Mouse (Mus musculus): ENCODE results near the gene Plekhg3. TPM values are rescaled to one million over a fixed set of nuclear protein-coding genes. Genes with fewer than 3 reads are reported as not detected.

The Plekhg3 gene
- polyA plus RNA-seq, 1 experiment: 21.8 TPM

GRCm38 (mm10) chr12:76546383-76547276, 15.9 kb downstream of the Plekhg3 start:
- Histone ChIP-seq H3K4me1 (ENCODE audit: control insufficient read depth, insufficient read depth, low read length) (peaks cover 22% of the 10 kb centered on the region), H3K27ac (ENCODE audit: insufficient read depth, low read length) (peak overlapping the region; percentile 43), H3K4me3 (ENCODE audit: insufficient read depth, low read length) (peak overlapping the region; percentile 3; the same call in 1 of the 2 replicates)
- no peak for TF ChIP-seq POLR2A (IDR thresholded peaks at IDR 0.05; ENCODE audit: low read depth, low read length)
- TF ChIP-seq CTCF (IDR thresholded peaks at IDR 0.05; ENCODE audit: borderline replicate concordance, insufficient read depth, low read length): no peak

- TF ChIP-seq CTCF (IDR thresholded peaks at IDR 0.05; ENCODE audit: borderline replicate concordance, insufficient read depth, low read length) (no peak), POLR2A (IDR thresholded peaks at IDR 0.05; ENCODE audit: low read depth, low read length) (no peak)
- Histone ChIP-seq H3K4me3 (ENCODE audit: insufficient read depth, low read length) (no peak overlapping the region), H3K4me1 (ENCODE audit: control insufficient read depth, insufficient read depth, low read length) (peaks cover 23% of the 10 kb centered on the region), H3K27ac (ENCODE audit: insufficient read depth, low read length) (peak overlapping the region; percentile 43)
Observed at GRCm38 (mm10) chr12:76547409-76548081, 16.9 kb downstream of the Plekhg3 start.

GRCm38 (mm10) chr12:76548082-76548423, 17.4 kb downstream of the Plekhg3 start:
- Histone ChIP-seq H3K4me1 (ENCODE audit: control insufficient read depth, insufficient read depth, low read length) (peaks cover 26% of the 10 kb centered on the region), H3K4me3 (ENCODE audit: insufficient read depth, low read length) (no peak overlapping the region), H3K27ac (ENCODE audit: insufficient read depth, low read length) (no peak overlapping the region)
- TF ChIP-seq CTCF (IDR thresholded peaks at IDR 0.05; ENCODE audit: borderline replicate concordance, insufficient read depth, low read length) (no peak), POLR2A (IDR thresholded peaks at IDR 0.05; ENCODE audit: low read depth, low read length) (no peak)

- H3K27ac ChIP-seq (ENCODE audit: insufficient read depth, low read length): no peak overlapping the region
- H3K4me3 ChIP-seq (ENCODE audit: insufficient read depth, low read length): no peak overlapping the region
- TF ChIP-seq POLR2A (IDR thresholded peaks at IDR 0.05; ENCODE audit: low read depth, low read length) (no peak), CTCF (IDR thresholded peaks at IDR 0.05; ENCODE audit: borderline replicate concordance, insufficient read depth, low read length) (no peak)
- peaks cover 28% of the 10 kb centered on the region for H3K4me1 ChIP-seq (ENCODE audit: control insufficient read depth, insufficient read depth, low read length)
Observed at GRCm38 (mm10) chr12:76549203-76549602, 18.5 kb downstream of the Plekhg3 start.

- H3K4me3 ChIP-seq (ENCODE audit: insufficient read depth, low read length): no peak overlapping the region
- TF ChIP-seq POLR2A (IDR thresholded peaks at IDR 0.05; ENCODE audit: low read depth, low read length) (no peak), CTCF (IDR thresholded peaks at IDR 0.05; ENCODE audit: borderline replicate concordance, insufficient read depth, low read length) (no peak)
- H3K4me1 ChIP-seq (ENCODE audit: control insufficient read depth, insufficient read depth, low read length): peaks cover 26% of the 10 kb centered on the region
- peak overlapping the region; percentile 46 for H3K27ac ChIP-seq (ENCODE audit: insufficient read depth, low read length)
Observed at GRCm38 (mm10) chr12:76552321-76552720, 21.6 kb downstream of the Plekhg3 start.

GRCm38 (mm10) chr12:76552958-76553357, 22.3 kb downstream of the Plekhg3 start:
- peaks cover 20% of the 10 kb centered on the region for H3K4me1 ChIP-seq (ENCODE audit: control insufficient read depth, insufficient read depth, low read length)
- H3K4me3 ChIP-seq (ENCODE audit: insufficient read depth, low read length): no peak overlapping the region
- TF ChIP-seq CTCF (IDR thresholded peaks at IDR 0.05; ENCODE audit: borderline replicate concordance, insufficient read depth, low read length) (no peak), POLR2A (IDR thresholded peaks at IDR 0.05; ENCODE audit: low read depth, low read length) (no peak)
- H3K27ac ChIP-seq (ENCODE audit: insufficient read depth, low read length): peak overlapping the region; percentile 39

GRCm38 (mm10) chr12:76553917-76554316, 23.2 kb downstream of the Plekhg3 start:
- TF ChIP-seq CTCF (IDR thresholded peaks at IDR 0.05; ENCODE audit: borderline replicate concordance, insufficient read depth, low read length) (no peak), POLR2A (IDR thresholded peaks at IDR 0.05; ENCODE audit: low read depth, low read length) (no peak)
- no peak overlapping the region for H3K4me3 ChIP-seq (ENCODE audit: insufficient read depth, low read length)
- H3K27ac ChIP-seq (ENCODE audit: insufficient read depth, low read length): no peak overlapping the region
- peaks cover 18% of the 10 kb centered on the region for H3K4me1 ChIP-seq (ENCODE audit: control insufficient read depth, insufficient read depth, low read length)

- TF ChIP-seq CTCF (IDR thresholded peaks at IDR 0.05; ENCODE audit: borderline replicate concordance, insufficient read depth, low read length) (no peak), POLR2A (IDR thresholded peaks at IDR 0.05; ENCODE audit: low read depth, low read length) (no peak)
- H3K4me1 ChIP-seq (ENCODE audit: control insufficient read depth, insufficient read depth, low read length): peaks cover 18% of the 10 kb centered on the region
- H3K27ac ChIP-seq (ENCODE audit: insufficient read depth, low read length): no peak overlapping the region
- H3K4me3 ChIP-seq (ENCODE audit: insufficient read depth, low read length): no peak overlapping the region
Observed at GRCm38 (mm10) chr12:76554392-76554791, 23.7 kb downstream of the Plekhg3 start.

GRCm38 (mm10) chr12:76554871-76555386, 24.2 kb downstream of the Plekhg3 start:
- TF ChIP-seq CTCF (IDR thresholded peaks at IDR 0.05; ENCODE audit: borderline replicate concordance, insufficient read depth, low read length) (no peak), POLR2A (IDR thresholded peaks at IDR 0.05; ENCODE audit: low read depth, low read length) (no peak)
- peaks cover 18% of the 10 kb centered on the region for H3K4me1 ChIP-seq (ENCODE audit: control insufficient read depth, insufficient read depth, low read length)
- H3K27ac ChIP-seq (ENCODE audit: insufficient read depth, low read length): no peak overlapping the region
- H3K4me3 ChIP-seq (ENCODE audit: insufficient read depth, low read length): no peak overlapping the region

- no peak overlapping the region for H3K4me3 ChIP-seq (ENCODE audit: insufficient read depth, low read length)
- peaks cover 18% of the 10 kb centered on the region for H3K4me1 ChIP-seq (ENCODE audit: control insufficient read depth, insufficient read depth, low read length)
- no peak overlapping the region for H3K27ac ChIP-seq (ENCODE audit: insufficient read depth, low read length)
- no peak for TF ChIP-seq POLR2A (IDR thresholded peaks at IDR 0.05; ENCODE audit: low read depth, low read length)
- no peak for TF ChIP-seq CTCF (IDR thresholded peaks at IDR 0.05; ENCODE audit: borderline replicate concordance, insufficient read depth, low read length)
Observed at GRCm38 (mm10) chr12:76556187-76556586, 25.5 kb downstream of the Plekhg3 start.
